Mouse (Mus musculus): ENCODE measurements around the gene Olfr170. TPM values are rescaled to one million over a fixed set of nuclear protein-coding genes. Genes with fewer than 3 reads are reported as not detected.

The Olfr170 gene
- polyA plus RNA-seq (2012; rRNA removed) = not detected in 2 replicates

GRCm38 (mm10) chr16:19611782-19612181, at the start of gene Olfr170:
Gene Olfr170, minus strand, starts transcription at chr16:19611882.

GRCm38 (mm10) chr16:19629816-19630215, 18.1 kb upstream of the Olfr170 start, which contains the start of gene Olfr171:
Gene Olfr171, minus strand, starts transcription at chr16:19629916.

GRCm38 (mm10) chr16:19571709-19572108, 40.0 kb downstream of the Olfr170 start, which contains the start of gene Olfr169:
Gene Olfr169, minus strand, starts transcription at chr16:19571809.

Other genes starting within 250 kb of the Olfr170 start
- not detected in 2 replicates for gene Olfr165, start 188.7 kb downstream of the Olfr170 start, polyA plus RNA-seq (2012; rRNA removed)
- not detected in 2 replicates for gene Olfr166, start 128.2 kb downstream of the Olfr170 start, polyA plus RNA-seq (2012; rRNA removed)
- gene Olfr167, start 89.6 kb downstream of the Olfr170 start, polyA plus RNA-seq (2012; rRNA removed) = not detected in 2 replicates
- not detected in 2 replicates for gene Olfr168, start 76.3 kb downstream of the Olfr170 start, polyA plus RNA-seq (2012; rRNA removed)
- gene Olfr169, start 40.1 kb downstream of the Olfr170 start, polyA plus RNA-seq (2012; rRNA removed) = not detected in 2 replicates
- gene Olfr171, start 18.0 kb upstream of the Olfr170 start, polyA plus RNA-seq (2012; rRNA removed) = not detected in 2 replicates
- gene Lamp3, start 94.5 kb upstream of the Olfr170 start, polyA plus RNA-seq (2012; rRNA removed) = not detected in 2 replicates
- 0.20 and 0.26 TPM in 2 replicates for gene B3gnt5, start 148.3 kb upstream of the Olfr170 start, polyA plus RNA-seq (2012; rRNA removed)